Mouse (Mus musculus): ENCODE data around the gene Cwf19l1. TPM values are rescaled to one million over a fixed set of nuclear protein-coding genes. Genes with fewer than 3 reads are reported as not detected.
"Not testable (repeated sequence)": the region's sequence is repeated elsewhere in the genome, so short reads cannot be mapped to it uniquely, and the experiment has no call there.

Gene Cwf19l1
- polyA plus RNA-seq, 1 experiment = 24.6 TPM

- DNase-seq (ENCODE audit: extremely low spot score in 1 of 2, low spot score in 1 of 2) = not testable (repeated sequence)
Measured at GRCm38 (mm10) chr19:44120686-44121085, 15.0 kb downstream of the Cwf19l1 start.

GRCm38 (mm10) chr19:44117793-44118192 lies 17.9 kb downstream of the Cwf19l1 start:
- no peak for DNase-seq (ENCODE audit: extremely low spot score in 1 of 2, low spot score in 1 of 2)

GRCm38 (mm10) chr19:44111706-44112105 lies 24.0 kb downstream of the Cwf19l1 start:
- DNase-seq (ENCODE audit: extremely low spot score in 1 of 2, low spot score in 1 of 2) = no peak

- DNase-seq (ENCODE audit: extremely low spot score in 1 of 2, low spot score in 1 of 2) = no peak
Measured at GRCm38 (mm10) chr19:44110356-44110755, 25.3 kb downstream of the Cwf19l1 start.

GRCm38 (mm10) chr19:44108996-44109395 lies 26.7 kb downstream of the Cwf19l1 start:
- no peak for DNase-seq (ENCODE audit: extremely low spot score in 1 of 2, low spot score in 1 of 2)

- peak in 1 of 2 experiments; percentile 26 for DNase-seq (ENCODE audit: extremely low spot score in 1 of 2, low spot score in 1 of 2)
Measured at GRCm38 (mm10) chr19:44107661-44108521, 27.8 kb downstream of the Cwf19l1 start.

- peak; percentile 89 to 96 for DNase-seq (ENCODE audit: extremely low spot score in 1 of 2, low spot score in 1 of 2)
Measured at GRCm38 (mm10) chr19:44106831-44107660, 28.6 kb downstream of the Cwf19l1 start, which contains the start of gene Chuk. Gene Chuk (minus strand): TSS chr19:44107480.

- no peak for DNase-seq (ENCODE audit: extremely low spot score in 1 of 2, low spot score in 1 of 2)
Measured at GRCm38 (mm10) chr19:44104393-44104792, 31.3 kb downstream of the Cwf19l1 start.

- DNase-seq (ENCODE audit: extremely low spot score in 1 of 2, low spot score in 1 of 2) = no peak
Measured at GRCm38 (mm10) chr19:44103001-44103400, 32.7 kb downstream of the Cwf19l1 start.

GRCm38 (mm10) chr19:44100840-44101239 lies 34.8 kb downstream of the Cwf19l1 start:
- no peak for DNase-seq (ENCODE audit: extremely low spot score in 1 of 2, low spot score in 1 of 2)

- DNase-seq (ENCODE audit: extremely low spot score in 1 of 2, low spot score in 1 of 2) = no peak
Measured at GRCm38 (mm10) chr19:44086278-44086677, 49.4 kb downstream of the Cwf19l1 start.

GRCm38 (mm10) chr19:44080920-44081319 lies 54.8 kb downstream of the Cwf19l1 start:
- peak in 1 of 2 experiments; percentile 28 for DNase-seq (ENCODE audit: extremely low spot score in 1 of 2, low spot score in 1 of 2)

GRCm38 (mm10) chr19:44080023-44080422 lies 55.7 kb downstream of the Cwf19l1 start:
- peak in 1 of 2 experiments; percentile 25 for DNase-seq (ENCODE audit: extremely low spot score in 1 of 2, low spot score in 1 of 2)

GRCm38 (mm10) chr19:44077024-44077423 lies 58.7 kb downstream of the Cwf19l1 start:
- no peak for DNase-seq (ENCODE audit: extremely low spot score in 1 of 2, low spot score in 1 of 2)

- no peak for DNase-seq (ENCODE audit: extremely low spot score in 1 of 2, low spot score in 1 of 2)
Measured at GRCm38 (mm10) chr19:44076457-44076856, 59.2 kb downstream of the Cwf19l1 start.

- DNase-seq (ENCODE audit: extremely low spot score in 1 of 2, low spot score in 1 of 2) = no peak
Measured at GRCm38 (mm10) chr19:44074986-44075385, 60.7 kb downstream of the Cwf19l1 start.

- DNase-seq (ENCODE audit: extremely low spot score in 1 of 2, low spot score in 1 of 2) = no peak
Measured at GRCm38 (mm10) chr19:44071166-44071565, 64.5 kb downstream of the Cwf19l1 start.

- no peak for DNase-seq (ENCODE audit: extremely low spot score in 1 of 2, low spot score in 1 of 2)
Measured at GRCm38 (mm10) chr19:44069914-44070232, 65.8 kb downstream of the Cwf19l1 start.

- peak; percentile 66 to 91 for DNase-seq (ENCODE audit: extremely low spot score in 1 of 2, low spot score in 1 of 2)
Measured at GRCm38 (mm10) chr19:44069121-44069913, 66.4 kb downstream of the Cwf19l1 start, which contains the start of gene Erlin1. Gene Erlin1 (minus strand): TSS chr19:44069785.

- no peak for DNase-seq (ENCODE audit: extremely low spot score in 1 of 2, low spot score in 1 of 2)
Measured at GRCm38 (mm10) chr19:44068232-44068631, 67.4 kb downstream of the Cwf19l1 start.
